Mouse (Mus musculus): Measurements from ENCODE around the gene Tmem39b. TPM values are rescaled to one million over a fixed set of nuclear protein-coding genes. Genes with fewer than 3 reads are reported as not detected.
"Not testable (repeated sequence)": the region's sequence is repeated elsewhere in the genome, so short reads cannot be mapped to it uniquely, and the experiment has no call there.

The Tmem39b gene
- polyA plus RNA-seq (2016; fragmentation: Nextera tagmentation; extraction: Ambion mirVana): 16.5 and 18.7 TPM in 2 replicates

DNA sequence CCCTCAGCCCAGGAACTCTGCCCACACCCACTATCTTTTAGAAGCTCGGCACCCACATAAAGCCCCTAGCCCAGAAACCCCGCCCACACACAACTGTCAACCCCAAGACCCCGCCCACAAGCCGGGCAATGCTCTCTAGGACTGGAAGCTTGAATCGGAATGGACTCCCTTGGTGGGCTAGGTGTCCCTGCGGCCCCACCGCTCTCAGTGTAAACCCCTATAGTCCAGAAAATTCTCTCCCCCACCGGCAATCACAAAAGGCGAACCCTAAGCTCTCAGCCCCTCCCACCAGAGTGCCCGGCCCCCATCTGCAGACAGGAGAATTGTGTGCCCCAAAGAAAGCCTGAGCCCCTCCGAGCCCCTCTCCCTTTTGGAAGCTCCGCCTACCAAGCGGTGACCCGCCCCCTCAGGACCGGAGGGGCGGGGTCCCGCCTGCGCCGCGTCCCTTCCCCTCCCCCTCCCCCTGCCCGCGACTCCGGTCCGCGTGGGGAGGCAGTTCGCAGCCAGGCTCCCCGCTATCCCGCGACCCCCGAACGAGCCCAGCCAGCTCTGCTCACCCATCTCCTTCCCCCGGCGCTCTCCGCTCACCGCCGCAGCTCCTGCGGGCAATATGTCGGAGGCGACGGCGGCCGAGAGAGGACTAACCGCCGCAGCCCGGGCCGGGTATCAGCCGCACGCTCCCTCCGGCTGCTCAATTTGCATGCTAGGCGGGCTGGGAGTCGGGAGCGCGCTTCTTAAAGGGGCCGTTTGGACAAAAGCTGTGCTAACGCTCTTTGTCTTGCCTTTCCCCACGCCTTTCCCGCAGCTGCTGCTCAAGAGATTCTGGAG lies at the start of gene Tmem39b:
Tmem39b (minus strand) TSS at position 681 of the 828 bp plus-strand sequence.
- ATAC-seq (ENCODE audit: insufficient number of reproducible peaks, insufficient read depth, low FRiP score, low TSS enrichment): peak; percentile 85
- Histone ChIP-seq H3K27ac (peak within 1 kb of the TSS; percentile 93), H3K4me1 (peaks cover 22% of the 10 kb centered on the region), H3K9ac (peak within 1 kb of the TSS; percentile 74), H3K27me3 (no peaks in the 10 kb centered on the region), H3K9me3 (no peaks in the 10 kb centered on the region), H3K4me2 (replicated peaks) (peak within 1 kb of the TSS; percentile 59), H3K36me3 (peaks cover 30% of the 10 kb centered on the region), H3K4me3 (peak within 1 kb of the TSS; percentile 63)
- under 1% methylated on average over 57 of the region's 57 CpGs for WGBS

DNA sequence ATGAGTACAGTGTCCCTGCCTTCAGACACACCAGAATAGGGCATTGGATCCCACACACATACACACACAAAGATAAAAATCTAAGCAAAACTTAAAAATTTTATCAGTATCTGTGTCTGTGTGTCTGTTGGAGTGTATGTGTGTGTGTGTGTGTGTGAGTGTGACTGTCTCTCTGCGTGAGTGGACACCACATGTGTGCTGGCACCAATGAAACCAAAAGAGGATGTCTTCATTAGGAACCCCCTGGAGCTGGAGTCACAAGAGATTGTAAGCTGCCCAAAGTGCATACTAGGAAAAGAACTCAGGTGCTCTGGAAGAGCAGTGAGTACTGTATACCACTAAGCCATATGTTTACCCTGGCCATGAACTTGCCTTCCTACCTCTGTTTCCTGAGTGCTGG lies 49.5 kb upstream of the Tmem39b start:
- Histone ChIP-seq H3K9me3 (no peaks in the 10 kb centered on the region), H3K4me1 (peaks cover 10% of the 10 kb centered on the region; the same call in 1 of the 2 replicates), H3K4me2 (replicated peaks) (no peak overlapping the region), H3K27me3 (no peaks in the 10 kb centered on the region), H3K9ac (no peak overlapping the region), H3K27ac (no peak overlapping the region), H3K4me3 (no peak overlapping the region), H3K36me3 (no peaks in the 10 kb centered on the region)
- no peak for ATAC-seq (ENCODE audit: insufficient number of reproducible peaks, insufficient read depth, low FRiP score, low TSS enrichment)
- WGBS: 82% methylated on average over 1 of the region's 1 CpGs

DNA sequence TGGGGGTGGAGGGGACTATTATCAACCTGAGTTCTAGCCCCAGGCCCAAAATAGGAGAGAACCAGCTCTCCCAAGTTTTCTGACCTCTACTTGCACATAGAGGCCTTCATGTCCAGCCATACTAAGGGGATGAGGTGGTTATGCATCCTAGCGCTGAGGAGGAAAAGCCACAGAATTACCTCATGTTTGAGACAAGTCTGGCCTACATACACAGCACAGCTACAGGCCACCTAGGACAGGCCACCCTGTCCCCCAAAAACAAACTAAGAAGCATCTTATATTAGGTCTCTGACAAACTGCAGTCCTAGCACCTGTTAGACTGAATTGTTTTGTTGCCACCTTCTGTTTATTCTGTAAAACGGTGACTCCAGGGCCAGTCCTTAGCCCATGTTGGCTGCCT lies 46.9 kb upstream of the Tmem39b start:
- Histone ChIP-seq H3K9me3 (no peaks in the 10 kb centered on the region), H3K27me3 (no peaks in the 10 kb centered on the region), H3K27ac (peak overlapping the region; percentile 98), H3K9ac (peak overlapping the region; percentile 100; the same call in 1 of the 2 replicates), H3K4me2 (replicated peaks) (peak overlapping the region; percentile 53), H3K4me1 (peaks cover 14% of the 10 kb centered on the region), H3K36me3 (no peaks in the 10 kb centered on the region), H3K4me3 (peak overlapping the region; percentile 100)
- WGBS: 41% methylated on average over 2 of the region's 2 CpGs
- no peak for ATAC-seq (ENCODE audit: insufficient number of reproducible peaks, insufficient read depth, low FRiP score, low TSS enrichment)

GRCm38 (mm10) chr4:129743010-129743390 lies 46.4 kb upstream of the Tmem39b start:
- no peaks in the 10 kb centered on the region for H3K36me3 ChIP-seq
- H3K4me2 ChIP-seq (replicated peaks): peak overlapping the region; percentile 53
- ATAC-seq (ENCODE audit: insufficient number of reproducible peaks, insufficient read depth, low FRiP score, low TSS enrichment): no peak
- H3K4me1 ChIP-seq: peaks cover 14% of the 10 kb centered on the region
- H3K4me3 ChIP-seq: peak overlapping the region; percentile 100
- H3K27ac ChIP-seq: peak overlapping the region; percentile 98
- 6% methylated on average over 7 of the region's 7 CpGs for WGBS
- H3K9ac ChIP-seq: peak overlapping the region; percentile 100
- H3K27me3 ChIP-seq: no peaks in the 10 kb centered on the region
- H3K9me3 ChIP-seq: no peaks in the 10 kb centered on the region

GRCm38 (mm10) chr4:129742232-129743009 lies 45.8 kb upstream of the Tmem39b start, which contains the start of gene Khdrbs1:
Gene Khdrbs1, minus strand, starts transcription at chr4:129742303.
- H3K4me3 ChIP-seq: peak within 1 kb of the TSS; percentile 100
- H3K4me2 ChIP-seq (replicated peaks): peak within 1 kb of the TSS; percentile 79
- no peaks in the 10 kb centered on the region for H3K9me3 ChIP-seq
- peaks cover 14% of the 10 kb centered on the region for H3K4me1 ChIP-seq
- peak; percentile 91 for ATAC-seq (ENCODE audit: insufficient number of reproducible peaks, insufficient read depth, low FRiP score, low TSS enrichment)
- peak within 1 kb of the TSS; percentile 100 for H3K9ac ChIP-seq
- no peaks in the 10 kb centered on the region for H3K27me3 ChIP-seq
- WGBS: under 1% methylated on average over 72 of the region's 76 CpGs
- peak within 1 kb of the TSS; percentile 98 for H3K27ac ChIP-seq
- no peaks in the 10 kb centered on the region for H3K36me3 ChIP-seq

- Histone ChIP-seq H3K4me1 (peaks cover 17% of the 10 kb centered on the region), H3K36me3 (no peaks in the 10 kb centered on the region), H3K4me2 (replicated peaks) (peak overlapping the region; percentile 79), H3K27ac (peak overlapping the region; percentile 98), H3K4me3 (peak overlapping the region; percentile 100), H3K9me3 (no peaks in the 10 kb centered on the region), H3K9ac (peak overlapping the region; percentile 100), H3K27me3 (no peaks in the 10 kb centered on the region)
- ATAC-seq (ENCODE audit: insufficient number of reproducible peaks, insufficient read depth, low FRiP score, low TSS enrichment): peak; percentile 35; the same call in 1 of the 2 replicates
- 0% methylated on average over 31 of the region's 34 CpGs for WGBS
Observed at GRCm38 (mm10) chr4:129741974-129742231, 45.3 kb upstream of the Tmem39b start.

GRCm38 (mm10) chr4:129741251-129741973 lies 44.8 kb upstream of the Tmem39b start:
- ATAC-seq (ENCODE audit: insufficient number of reproducible peaks, insufficient read depth, low FRiP score, low TSS enrichment): no peak
- no peaks in the 10 kb centered on the region for H3K27me3 ChIP-seq
- no peaks in the 10 kb centered on the region for H3K36me3 ChIP-seq
- H3K4me3 ChIP-seq: peak overlapping the region; percentile 100
- WGBS: under 1% methylated on average over 62 of the region's 62 CpGs
- peak overlapping the region; percentile 100 for H3K9ac ChIP-seq
- peak overlapping the region; percentile 98 for H3K27ac ChIP-seq
- H3K9me3 ChIP-seq: no peaks in the 10 kb centered on the region
- peak overlapping the region; percentile 79 for H3K4me2 ChIP-seq (replicated peaks)
- peaks cover 17% of the 10 kb centered on the region for H3K4me1 ChIP-seq

- Histone ChIP-seq H3K9me3 (no peaks in the 10 kb centered on the region), H3K27ac (no peak overlapping the region), H3K36me3 (peaks cover 9% of the 10 kb centered on the region; the same call in 1 of the 2 replicates), H3K9ac (no peak overlapping the region), H3K4me3 (peak overlapping the region; percentile 22; the same call in 1 of the 2 replicates), H3K4me2 (replicated peaks) (peak overlapping the region; percentile 79), H3K4me1 (peaks cover 23% of the 10 kb centered on the region), H3K27me3 (no peaks in the 10 kb centered on the region)
- ATAC-seq (ENCODE audit: insufficient number of reproducible peaks, insufficient read depth, low FRiP score, low TSS enrichment): no peak
- 75% methylated on average over 4 of the region's 4 CpGs for WGBS
Observed at GRCm38 (mm10) chr4:129739111-129739645, 42.5 kb upstream of the Tmem39b start.

- WGBS: 78% methylated on average over 1 of the region's 1 CpGs
- Histone ChIP-seq H3K9ac (no peak overlapping the region), H3K4me1 (peaks cover 18% of the 10 kb centered on the region), H3K9me3 (no peaks in the 10 kb centered on the region), H3K4me2 (replicated peaks) (no peak overlapping the region), H3K27me3 (no peaks in the 10 kb centered on the region), H3K4me3 (no peak overlapping the region), H3K36me3 (peaks cover 9% of the 10 kb centered on the region; the same call in 1 of the 2 replicates), H3K27ac (0 out of 2 replicates have a peak overlapping the region, but pooled peaks have one; percentile 30)
- ATAC-seq (ENCODE audit: insufficient number of reproducible peaks, insufficient read depth, low FRiP score, low TSS enrichment): no peak
Observed at GRCm38 (mm10) chr4:129736173-129736572, 39.5 kb upstream of the Tmem39b start.

DNA sequence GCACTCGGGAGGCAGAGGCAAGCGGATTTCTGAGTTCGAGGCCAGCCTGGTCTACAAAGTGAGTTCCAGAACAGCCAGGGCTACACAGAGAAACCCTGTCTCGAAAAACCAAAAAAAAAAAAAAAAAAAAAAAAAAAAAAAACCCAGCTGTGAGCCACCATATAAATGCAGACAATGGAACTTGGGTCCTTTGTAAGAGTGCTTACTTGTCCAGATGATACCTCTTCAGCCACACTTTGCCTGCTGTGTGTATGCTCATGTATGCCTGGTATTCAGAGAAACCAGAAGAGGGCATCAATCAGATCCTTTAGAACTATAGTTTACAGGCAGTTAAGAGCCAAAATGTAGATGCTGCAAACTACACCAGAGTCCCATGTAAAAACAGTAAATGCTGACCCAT lies 38.8 kb upstream of the Tmem39b start:
- ATAC-seq (ENCODE audit: insufficient number of reproducible peaks, insufficient read depth, low FRiP score, low TSS enrichment); H3K27me3 ChIP-seq; H3K27ac ChIP-seq; H3K36me3 ChIP-seq; H3K4me3 ChIP-seq; H3K9me3 ChIP-seq; H3K4me2 ChIP-seq (replicated peaks); H3K9ac ChIP-seq: not testable (repeated sequence)
- peaks cover 18% of the 10 kb centered on the region for H3K4me1 ChIP-seq
- WGBS: 86% methylated on average over 4 of the region's 4 CpGs

- H3K4me2 ChIP-seq (replicated peaks): no peak overlapping the region
- H3K9ac ChIP-seq: no peak overlapping the region
- 89% methylated on average over 5 of the region's 5 CpGs for WGBS
- no peaks in the 10 kb centered on the region for H3K9me3 ChIP-seq
- H3K4me1 ChIP-seq: peaks cover 6% of the 10 kb centered on the region; the same call in 1 of the 2 replicates
- peaks cover 44% of the 10 kb centered on the region for H3K36me3 ChIP-seq
- H3K4me3 ChIP-seq: no peak overlapping the region
- no peak overlapping the region for H3K27ac ChIP-seq
- ATAC-seq (ENCODE audit: insufficient number of reproducible peaks, insufficient read depth, low FRiP score, low TSS enrichment): no peak
- H3K27me3 ChIP-seq: no peaks in the 10 kb centered on the region
Observed at GRCm38 (mm10) chr4:129731423-129731822, 34.8 kb upstream of the Tmem39b start.
